Mouse (Mus musculus): ENCODE measurements around the gene Dnah2.

DNA sequence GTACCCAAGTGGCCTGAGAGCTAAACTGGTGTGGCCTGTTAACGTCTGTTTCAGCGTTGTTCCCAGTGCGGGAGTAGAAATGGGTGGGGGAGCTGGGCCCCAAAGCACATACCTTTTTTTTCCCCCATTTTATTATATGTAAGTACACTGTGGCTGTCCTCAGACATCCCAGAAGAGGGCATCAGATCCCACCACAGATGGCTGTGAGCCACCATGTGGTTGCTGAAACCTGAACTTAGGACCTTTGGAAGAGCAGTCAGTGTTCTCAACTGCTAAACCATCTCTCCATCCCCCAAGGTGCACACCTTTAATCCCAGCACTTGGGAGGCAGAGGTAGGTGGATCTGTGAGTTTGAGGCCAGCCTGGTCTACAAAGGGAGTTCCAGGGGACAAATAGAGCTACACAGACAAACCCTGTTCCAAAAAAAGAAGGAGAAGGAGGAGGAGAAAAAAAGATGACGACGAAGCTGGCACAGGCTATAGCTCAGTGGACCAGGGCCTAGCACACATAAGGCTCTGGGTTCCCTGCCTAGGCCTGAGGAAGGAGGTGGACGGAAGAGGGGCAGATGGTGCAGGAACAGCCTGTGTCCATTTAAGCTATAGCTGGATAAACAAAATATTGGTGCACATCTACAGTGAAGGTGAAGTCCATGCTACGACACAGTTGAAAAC lies 16.3 kb downstream of the Dnah2 start:
- TF ChIP-seq CTCF (IDR thresholded peaks at IDR 0.05), result no peak
- TF ChIP-seq POLR2A (IDR thresholded peaks at IDR 0.05; ENCODE audit: insufficient read depth, low read depth, low read length), result no peak
- TF ChIP-seq EP300 (IDR thresholded peaks at IDR 0.05; ENCODE audit: insufficient read depth, low read depth, low read length), result no peak

Data from heart, adult 2 months (tissue).